Mouse (Mus musculus) kidney, adult 2 months (tissue): ENCODE measurements around the gene Cbr3.

Experiments
- CTCF ChIP-seq: fragments of 200-500 bp; conservative IDR thresholded peaks from 2 replicates; pipeline ENCODE4 v1.5.1; 2011; ENCODE audit warnings: low read depth, mild to moderate bottlenecking, control low read depth, low read length, moderate library complexity, mixed read lengths; ENCODE audit not compliant: insufficient read depth, insufficient read length
- POLR2A ChIP-seq: fragments of 200-500 bp; IDR thresholded peaks from one replicate; pipeline ENCODE4 v1.6.1; 2011; ENCODE audit warnings: low read depth, low read length, control low read depth

DNA sequence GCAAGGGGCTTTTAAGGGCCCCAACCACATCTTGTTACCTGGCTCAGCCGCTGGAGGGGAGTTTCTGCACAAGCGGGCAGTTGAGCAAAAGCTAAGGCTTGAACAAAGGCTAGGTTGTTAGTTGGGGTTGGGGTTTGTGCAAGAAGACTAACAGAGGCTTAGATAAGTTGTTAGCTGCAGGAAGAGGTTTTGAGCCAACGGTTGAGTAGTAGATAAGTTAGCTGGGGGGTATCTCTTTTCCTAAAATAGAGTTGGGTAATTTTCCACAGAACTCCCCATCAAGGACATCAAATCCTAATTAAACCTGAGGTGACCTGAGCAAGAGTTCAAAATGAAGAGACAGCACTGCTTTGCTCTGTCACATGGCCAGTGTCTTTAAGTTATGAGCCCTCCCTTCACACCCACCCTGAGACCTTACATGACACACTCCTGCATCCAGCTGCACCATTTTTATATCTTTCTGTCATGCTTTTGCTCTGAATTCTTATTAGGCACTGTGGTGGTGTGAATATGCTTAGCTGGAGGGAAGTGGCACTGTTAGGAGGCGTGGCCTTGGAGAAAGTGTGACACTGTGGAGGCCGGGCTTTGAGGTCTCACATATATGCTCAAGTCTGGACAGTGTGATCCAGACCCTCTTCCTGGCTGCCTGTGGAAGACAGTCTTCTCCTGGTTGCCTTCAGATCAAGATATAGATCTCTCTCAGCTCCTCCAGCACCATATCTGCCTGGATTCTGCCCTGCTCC lies 34.4 kb upstream of the Cbr3 start:
- TF ChIP-seq CTCF (no peak), POLR2A (no peak)
